11 mouse cellular contexts compared by ENCODE assay signal in the genomic region with DNA sequence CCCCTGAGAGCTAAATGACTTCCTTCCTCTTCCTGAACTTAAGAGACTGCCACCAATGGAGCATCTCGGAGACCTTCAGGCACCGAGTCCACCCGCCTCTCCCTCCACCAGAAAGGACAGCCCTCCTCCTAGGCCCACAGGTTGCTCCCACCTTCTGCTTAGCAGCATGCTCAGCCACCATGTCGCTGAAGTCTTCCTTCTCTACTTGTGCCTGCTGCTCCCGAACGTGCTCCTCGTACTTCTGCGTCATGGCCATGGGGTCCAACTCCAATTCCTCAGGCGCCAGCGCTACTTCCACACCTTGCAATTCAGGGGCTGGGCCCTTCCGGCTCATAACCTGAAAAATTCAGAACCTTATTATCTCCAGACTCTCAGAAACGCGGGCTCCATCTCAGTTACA. TPM values are rescaled to one million over a fixed set of nuclear protein-coding genes. Genes with fewer than 3 reads are reported as not detected.
DNase-seq lines count a peak whose midpoint lies in the region; ATAC-seq and TF ChIP-seq lines count a peak whose summit lies in the region.
"Had no signal": no experiment of that assay in that cellular context is flagged by ENCODE, and none has a peak within 500 bp of the region (broad histone marks: within the 10 kb centered on the region; RNA-seq: fewer than 3 reads in every experiment).

No protein-coding gene starts in this region.

- no peak for TF ChIP-seq CTCF in stomach, postnatal 0 days (IDR thresholded peaks at IDR 0.05; ENCODE audit: low read depth)

- DNase-seq in midbrain, embryonic 10.5 days (ENCODE audit: low spot score), result no peak
- no peak for DNase-seq in stomach, postnatal 0 days (ENCODE audit: low spot score)
- no peak for DNase-seq in urinary bladder, adult 18-20 months (ENCODE audit: low spot score in 2 of 2)
- DNase-seq: embryo, embryonic 11 days; lung, postnatal 4 days; thymus, postnatal 25 days had no signal

- TF ChIP-seq EP300 in stomach, postnatal 0 days (optimal IDR thresholded peaks at IDR 0.05), result no peak

- peaks cover 27% of the 10 kb centered on the region for H3K36me3 ChIP-seq in intestine, embryonic 15.5 days
- peaks cover 26% of the 10 kb centered on the region; the same call in 1 of the 2 replicates for H3K36me3 ChIP-seq in intestine, embryonic 16.5 days (ENCODE audit: control insufficient read depth, insufficient read depth, low read length)
- peaks cover 34% of the 10 kb centered on the region for H3K36me3 ChIP-seq in midbrain, embryonic 15.5 days (replicated peaks)
- peaks cover 59% of the 10 kb centered on the region for H3K36me3 ChIP-seq in midbrain, embryonic 10.5 days
- H3K36me3 ChIP-seq in limb, embryonic 15.5 days, result peaks cover 54% of the 10 kb centered on the region
- peaks cover 18% of the 10 kb centered on the region for H3K36me3 ChIP-seq in stomach, postnatal 0 days (ENCODE audit: control insufficient read depth, insufficient read depth, low read length)

- whole genome bisulfite sequencing in intestine, embryonic 15.5 days, result 91% methylated on average over 13 of the region's 13 CpGs
- WGBS in intestine, embryonic 16.5 days, result 89% methylated on average over 13 of the region's 13 CpGs
- 93% methylated on average over 12 of the region's 13 CpGs for WGBS in midbrain, embryonic 15.5 days
- WGBS in midbrain, embryonic 10.5 days, result 91% methylated on average over 13 of the region's 13 CpGs
- 89% methylated on average over 13 of the region's 13 CpGs for WGBS in limb, embryonic 15.5 days
- WGBS in stomach, postnatal 0 days, result 89% methylated on average over 12 of the region's 13 CpGs

- H3K27ac ChIP-seq in intestine, embryonic 15.5 days, result 0 out of 2 replicates have a peak overlapping the region, but pooled peaks have one; percentile 87
- no peak overlapping the region; the same call in 1 of the 2 replicates for H3K27ac ChIP-seq in intestine, embryonic 16.5 days (ENCODE audit: low read length)
- H3K27ac ChIP-seq in midbrain, embryonic 15.5 days, result peak overlapping the region; percentile 93; the same call in 1 of the 2 replicates
- no peak overlapping the region for H3K27ac ChIP-seq in midbrain, embryonic 10.5 days (replicated peaks)
- H3K27ac ChIP-seq in limb, embryonic 15.5 days, result peak overlapping the region; percentile 95
- peak overlapping the region; percentile 90 for H3K27ac ChIP-seq in stomach, postnatal 0 days (replicated peaks)

- H3K4me2 ChIP-seq in intestine, embryonic 15.5 days (replicated peaks), result no peak overlapping the region
- H3K4me2 ChIP-seq in intestine, embryonic 16.5 days (ENCODE audit: low read depth, low read length), result no peak overlapping the region
- no peak overlapping the region for H3K4me2 ChIP-seq in midbrain, embryonic 15.5 days
- no peak overlapping the region for H3K4me2 ChIP-seq in limb, embryonic 15.5 days
- no peak overlapping the region for H3K4me2 ChIP-seq in stomach, postnatal 0 days (replicated peaks; ENCODE audit: low read depth)

- H3K27me3 ChIP-seq in intestine, embryonic 15.5 days (replicated peaks), result no peaks in the 10 kb centered on the region
- H3K27me3 ChIP-seq in intestine, embryonic 16.5 days (replicated peaks; ENCODE audit: control insufficient read depth, insufficient read depth, low read length), result no peaks in the 10 kb centered on the region
- no peaks in the 10 kb centered on the region for H3K27me3 ChIP-seq in midbrain, embryonic 15.5 days (replicated peaks)
- H3K27me3 ChIP-seq in midbrain, embryonic 10.5 days (ENCODE audit: low read depth, poor library complexity, severe bottlenecking), result no peaks in the 10 kb centered on the region
- no peaks in the 10 kb centered on the region for H3K27me3 ChIP-seq in limb, embryonic 15.5 days
- H3K27me3 ChIP-seq in stomach, postnatal 0 days (ENCODE audit: control insufficient read depth, insufficient read depth, low read length), result no peaks in the 10 kb centered on the region

- no peaks in the 10 kb centered on the region for H3K9me3 ChIP-seq in intestine, embryonic 15.5 days
- no peaks in the 10 kb centered on the region for H3K9me3 ChIP-seq in intestine, embryonic 16.5 days (ENCODE audit: control insufficient read depth, low read length)
- no peaks in the 10 kb centered on the region for H3K9me3 ChIP-seq in midbrain, embryonic 15.5 days
- H3K9me3 ChIP-seq in midbrain, embryonic 10.5 days (replicated peaks), result no peaks in the 10 kb centered on the region
- no peaks in the 10 kb centered on the region for H3K9me3 ChIP-seq in limb, embryonic 15.5 days
- H3K9me3 ChIP-seq in stomach, postnatal 0 days (ENCODE audit: control insufficient read depth, low read length), result no peaks in the 10 kb centered on the region

- no peak overlapping the region for H3K4me3 ChIP-seq in intestine, embryonic 15.5 days (replicated peaks)
- no peak overlapping the region for H3K4me3 ChIP-seq in intestine, embryonic 16.5 days (ENCODE audit: low read length)
- no peak overlapping the region for H3K4me3 ChIP-seq in midbrain, embryonic 15.5 days
- H3K4me3 ChIP-seq in midbrain, embryonic 10.5 days, result no peak overlapping the region
- H3K4me3 ChIP-seq in limb, embryonic 15.5 days, result no peak overlapping the region
- H3K4me3 ChIP-seq in stomach, postnatal 0 days (ENCODE audit: low read depth, low read length), result no peak overlapping the region

- H3K9ac ChIP-seq in intestine, embryonic 15.5 days, result no peak overlapping the region
- no peak overlapping the region for H3K9ac ChIP-seq in intestine, embryonic 16.5 days (ENCODE audit: low read depth, low read length)
- H3K9ac ChIP-seq in midbrain, embryonic 15.5 days, result no peak overlapping the region
- no peak overlapping the region for H3K9ac ChIP-seq in limb, embryonic 15.5 days
- H3K9ac ChIP-seq in stomach, postnatal 0 days (ENCODE audit: low read length), result no peak overlapping the region

- ATAC-seq in intestine, embryonic 15.5 days, result no peak
- no peak for ATAC-seq in intestine, embryonic 16.5 days
- ATAC-seq in midbrain, embryonic 15.5 days (replicated peaks), result no peak
- ATAC-seq in limb, embryonic 15.5 days (ENCODE audit: insufficient number of reproducible peaks, low FRiP score, low TSS enrichment, low read depth), result no peak
- no peak for ATAC-seq in stomach, postnatal 0 days (ENCODE audit: low FRiP score, low TSS enrichment)
- ATAC-seq: activated CD4-positive, CD25-positive, alpha-beta regulatory T cell, adult 4 months had no signal

- H3K4me1 ChIP-seq in intestine, embryonic 15.5 days (replicated peaks), result peaks cover 20% of the 10 kb centered on the region; the same call in 1 of the 2 replicates
- H3K4me1 ChIP-seq in intestine, embryonic 16.5 days (ENCODE audit: control insufficient read depth, insufficient read depth, low read length), result peaks cover 26% of the 10 kb centered on the region
- peaks cover 30% of the 10 kb centered on the region for H3K4me1 ChIP-seq in midbrain, embryonic 15.5 days
- H3K4me1 ChIP-seq in midbrain, embryonic 10.5 days, result peaks cover 28% of the 10 kb centered on the region
- H3K4me1 ChIP-seq in limb, embryonic 15.5 days, result peaks cover 18% of the 10 kb centered on the region
- H3K4me1 ChIP-seq in stomach, postnatal 0 days (replicated peaks; ENCODE audit: control insufficient read depth, insufficient read depth), result no peaks in the 10 kb centered on the region

RNA-seq across cellular contexts. Expression of a gene that starts 1.7 kb away (rescaled TPM):
- 15.6 and 15.8 TPM in 2 replicates for polyA plus RNA-seq in intestine, embryonic 15.5 days (2015; fragmentation: Nextera tagmentation; extraction: Ambion mirVana)
- 11.4 and 13.8 TPM in 2 replicates for polyA plus RNA-seq in intestine, embryonic 16.5 days (2015; fragmentation: Nextera tagmentation; extraction: Ambion mirVana)
- 55.3 and 55.7 TPM in 2 replicates for polyA plus RNA-seq in midbrain, embryonic 15.5 days (2015; fragmentation: Nextera tagmentation; extraction: Ambion mirVana)
- 21.3 and 23.7 TPM in 2 replicates for polyA plus RNA-seq in midbrain, embryonic 10.5 days (2016; fragmentation: Nextera tagmentation; extraction: Ambion mirVana)
- 19.9 and 23.7 TPM in 2 replicates for polyA plus RNA-seq in limb, embryonic 15.5 days (2015; fragmentation: Nextera tagmentation; extraction: Ambion mirVana)
- polyA plus RNA-seq in stomach, postnatal 0 days (2015; fragmentation: Nextera tagmentation; extraction: Ambion mirVana), result 4.6 and 6.7 TPM in 2 replicates

RNA-seq across cellular contexts. Expression of a gene that starts 20.6 kb away (rescaled TPM):
- 282 and 289 TPM in 2 replicates for polyA plus RNA-seq in intestine, embryonic 15.5 days (2015; fragmentation: Nextera tagmentation; extraction: Ambion mirVana)
- polyA plus RNA-seq in intestine, embryonic 16.5 days (2015; fragmentation: Nextera tagmentation; extraction: Ambion mirVana), result 265 and 280 TPM in 2 replicates
- 350 and 352 TPM in 2 replicates for polyA plus RNA-seq in midbrain, embryonic 15.5 days (2015; fragmentation: Nextera tagmentation; extraction: Ambion mirVana)
- polyA plus RNA-seq in midbrain, embryonic 10.5 days (2016; fragmentation: Nextera tagmentation; extraction: Ambion mirVana), result 468 and 500 TPM in 2 replicates
- polyA plus RNA-seq in limb, embryonic 15.5 days (2015; fragmentation: Nextera tagmentation; extraction: Ambion mirVana), result 291 and 302 TPM in 2 replicates
- polyA plus RNA-seq in stomach, postnatal 0 days (2015; fragmentation: Nextera tagmentation; extraction: Ambion mirVana), result 134 and 148 TPM in 2 replicates

RNA-seq across cellular contexts. Expression of a gene that starts 23.5 kb away (rescaled TPM):
- polyA plus RNA-seq in intestine, embryonic 15.5 days (2015; fragmentation: Nextera tagmentation; extraction: Ambion mirVana), result 2.1 and 2.4 TPM in 2 replicates
- polyA plus RNA-seq in intestine, embryonic 16.5 days (2015; fragmentation: Nextera tagmentation; extraction: Ambion mirVana), result 1.5 and 1.9 TPM in 2 replicates
- 47.2 and 50.3 TPM in 2 replicates for polyA plus RNA-seq in midbrain, embryonic 15.5 days (2015; fragmentation: Nextera tagmentation; extraction: Ambion mirVana)
- polyA plus RNA-seq in midbrain, embryonic 10.5 days (2016; fragmentation: Nextera tagmentation; extraction: Ambion mirVana), result 10.8 and 15.4 TPM in 2 replicates
- 4.7 and 5.5 TPM in 2 replicates for polyA plus RNA-seq in limb, embryonic 15.5 days (2015; fragmentation: Nextera tagmentation; extraction: Ambion mirVana)
- 0.51 and 0.53 TPM in 2 replicates for polyA plus RNA-seq in stomach, postnatal 0 days (2015; fragmentation: Nextera tagmentation; extraction: Ambion mirVana)

Comparison
In these comparisons a context has a peak if more than half of its experiments do, and no peak if none do; other contexts are left out.
1. H3K27ac ChIP-seq: peak in intestine, embryonic 15.5 days (single experiment), midbrain, embryonic 15.5 days (single experiment), limb, embryonic 15.5 days (single experiment) and stomach, postnatal 0 days (single experiment); none in intestine, embryonic 16.5 days (single experiment) and midbrain, embryonic 10.5 days (single experiment).